ENCODE assay signal across 23 mouse cellular contexts in the genomic region with DNA sequence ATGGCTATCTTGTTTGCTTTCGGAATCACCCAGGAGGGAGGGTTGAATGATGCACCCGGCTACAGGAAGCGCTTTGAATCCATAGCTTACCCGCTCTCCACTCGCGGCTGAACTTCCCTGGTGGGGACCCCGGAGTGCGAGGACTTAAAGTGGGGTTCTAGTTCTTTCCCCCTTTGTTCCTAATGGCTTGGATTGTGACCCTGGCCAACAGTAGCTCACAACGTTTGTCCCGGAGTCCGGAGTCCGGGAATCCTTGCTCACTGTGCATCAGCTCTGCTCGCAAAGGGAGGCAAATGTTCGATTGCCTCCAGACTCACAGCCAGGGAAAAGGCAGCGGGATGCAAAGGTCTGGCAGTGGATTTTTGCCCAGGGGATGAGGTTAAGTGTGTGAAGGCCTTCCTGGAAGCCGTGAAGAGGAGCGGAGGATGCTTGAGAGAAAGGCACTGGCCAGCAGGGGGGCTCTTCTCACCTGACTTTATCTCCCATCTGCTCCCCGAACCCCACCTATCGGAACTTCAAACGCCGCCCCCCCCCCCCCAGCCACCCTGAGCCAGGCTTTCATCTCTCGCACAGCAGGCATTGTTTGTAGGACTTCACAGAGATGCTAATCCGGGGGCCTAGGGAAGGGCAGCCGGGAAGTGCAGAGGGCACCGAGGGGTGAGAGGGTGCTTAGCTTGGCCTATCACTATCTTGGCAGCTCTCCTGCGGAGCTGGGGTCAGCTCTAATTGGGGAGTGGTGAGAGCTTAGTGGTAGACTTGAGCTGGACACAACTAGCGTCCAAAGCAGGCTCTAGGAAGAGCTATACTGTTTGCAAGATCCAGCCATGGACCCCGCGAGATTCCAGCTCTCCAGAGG. TPM values are rescaled to one million over a fixed set of nuclear protein-coding genes. Genes with fewer than 3 reads are reported as not detected.
DNase-seq lines count a peak whose midpoint lies in the region; ATAC-seq lines count a peak whose summit lies in the region.
"Had no signal": no experiment of that assay in that cellular context is flagged by ENCODE, and none has a peak within 500 bp of the region (broad histone marks: within the 10 kb centered on the region; RNA-seq: fewer than 3 reads in every experiment).

No protein-coding gene starts in this region.

- H3K36me3 ChIP-seq in hindbrain, embryonic 11.5 days (ENCODE audit: control insufficient read depth, insufficient read depth, low read length), result no peaks in the 10 kb centered on the region
- no peaks in the 10 kb centered on the region for H3K36me3 ChIP-seq in midbrain, embryonic 13.5 days
- no peaks in the 10 kb centered on the region for H3K36me3 ChIP-seq in intestine, embryonic 15.5 days
- H3K36me3 ChIP-seq: embryonic facial prominence, embryonic 15.5 days; forebrain, embryonic 15.5 days; G1E; heart, embryonic 10.5 days; limb, embryonic 15.5 days had no signal

- peak; percentile 33 for DNase-seq in retina, postnatal 1 day
- DNase-seq in retina, embryonic 14.5 days (ENCODE audit: low spot score), result no peak
- peak; percentile 57 for DNase-seq in hindbrain, embryonic 11.5 days (ENCODE audit: low spot score)
- DNase-seq in kidney, adult 11 months, result no peak
- DNase-seq in ovary, postnatal 36 days (ENCODE audit: low spot score), result no peak
- no peak for DNase-seq in spleen, adult 18-20 months
- DNase-seq: adrenal gland, postnatal 25 days; B cell, adult 2 months; cerebellum, postnatal 10 days; gastrocnemius, postnatal 10 days; kidney, postnatal 25 days; layer of hippocampus, adult 9-11 months; liver, postnatal 0 days; thymus, adult 2 months had no signal

- H3K27me3 ChIP-seq in hindbrain, embryonic 11.5 days (ENCODE audit: control insufficient read depth, insufficient read depth, low read length), result peaks cover 60% of the 10 kb centered on the region
- peaks cover 99% of the 10 kb centered on the region for H3K27me3 ChIP-seq in midbrain, embryonic 13.5 days
- peaks cover 85% of the 10 kb centered on the region for H3K27me3 ChIP-seq in intestine, embryonic 15.5 days (replicated peaks)

- H3K9ac ChIP-seq in hindbrain, embryonic 11.5 days (ENCODE audit: low read depth, low read length), result no peak overlapping the region
- H3K9ac ChIP-seq in midbrain, embryonic 13.5 days (replicated peaks), result no peak overlapping the region
- no peak overlapping the region for H3K9ac ChIP-seq in intestine, embryonic 15.5 days
- H3K9ac ChIP-seq: embryonic facial prominence, embryonic 15.5 days; forebrain, embryonic 15.5 days; limb, embryonic 15.5 days; liver, postnatal 0 days had no signal

- H3K4me2 ChIP-seq in hindbrain, embryonic 11.5 days (replicated peaks; ENCODE audit: low read depth, low read length), result no peak overlapping the region
- H3K4me2 ChIP-seq in midbrain, embryonic 13.5 days (replicated peaks), result peak overlapping the region; percentile 27
- no peak overlapping the region for H3K4me2 ChIP-seq in intestine, embryonic 15.5 days (replicated peaks)
- H3K4me2 ChIP-seq: embryonic facial prominence, embryonic 15.5 days; forebrain, embryonic 15.5 days; limb, embryonic 15.5 days had no signal

- H3K27ac ChIP-seq in hindbrain, embryonic 11.5 days (ENCODE audit: low read depth, low read length), result no peak overlapping the region; the same call in 1 of the 2 replicates
- H3K27ac ChIP-seq in midbrain, embryonic 13.5 days, result no peak overlapping the region
- no peak overlapping the region for H3K27ac ChIP-seq in intestine, embryonic 15.5 days
- H3K27ac ChIP-seq: embryonic facial prominence, embryonic 15.5 days; forebrain, embryonic 15.5 days; heart, embryonic 10.5 days; limb, embryonic 15.5 days had no signal

- WGBS in hindbrain, embryonic 11.5 days, result 1% methylated on average over 28 of the region's 29 CpGs
- WGBS in midbrain, embryonic 13.5 days, result 1% methylated on average over 29 of the region's 29 CpGs
- WGBS in intestine, embryonic 15.5 days, result 4% methylated on average over 29 of the region's 29 CpGs

- peaks cover 16% of the 10 kb centered on the region for H3K4me1 ChIP-seq in hindbrain, embryonic 11.5 days (replicated peaks; ENCODE audit: control insufficient read depth, insufficient read depth, low read length)
- H3K4me1 ChIP-seq in midbrain, embryonic 13.5 days (replicated peaks), result peaks cover 49% of the 10 kb centered on the region
- H3K4me1 ChIP-seq in intestine, embryonic 15.5 days (replicated peaks), result peaks cover 21% of the 10 kb centered on the region

- no peak for ATAC-seq in hindbrain, embryonic 11.5 days (ENCODE audit: low FRiP score)
- no peak for ATAC-seq in midbrain, embryonic 13.5 days
- no peak for ATAC-seq in intestine, embryonic 15.5 days
- ATAC-seq: forebrain, embryonic 15.5 days; intestine, postnatal 0 days; liver, postnatal 0 days had no signal

- no peaks in the 10 kb centered on the region for H3K9me3 ChIP-seq in hindbrain, embryonic 11.5 days (ENCODE audit: control insufficient read depth, low read length)
- H3K9me3 ChIP-seq in midbrain, embryonic 13.5 days, result no peaks in the 10 kb centered on the region; the same call in 1 of the 2 replicates
- H3K9me3 ChIP-seq in intestine, embryonic 15.5 days, result no peaks in the 10 kb centered on the region
- H3K9me3 ChIP-seq: embryonic facial prominence, embryonic 15.5 days; forebrain, embryonic 15.5 days; heart, embryonic 10.5 days; limb, embryonic 15.5 days had no signal

- 0 out of 2 replicates have a peak overlapping the region, but pooled peaks have one; percentile 4 for H3K4me3 ChIP-seq in hindbrain, embryonic 11.5 days (ENCODE audit: low read depth, low read length)
- H3K4me3 ChIP-seq in midbrain, embryonic 13.5 days (replicated peaks), result no peak overlapping the region
- no peak overlapping the region for H3K4me3 ChIP-seq in intestine, embryonic 15.5 days (replicated peaks)
- H3K4me3 ChIP-seq: embryonic facial prominence, embryonic 15.5 days; forebrain, embryonic 15.5 days; heart, embryonic 10.5 days; limb, embryonic 15.5 days had no signal

RNA-seq across cellular contexts. Expression of a gene that starts 4.7 kb away (rescaled TPM):
- polyA plus RNA-seq in hindbrain, embryonic 11.5 days (2014; fragmentation: Nextera tagmentation; extraction: Ambion mirVana), result 30.0 and 36.2 TPM in 2 replicates
- 33.3 and 72.3 TPM in 2 replicates for polyA plus RNA-seq in midbrain, embryonic 13.5 days (2015; fragmentation: Nextera tagmentation; extraction: Ambion mirVana)
- polyA plus RNA-seq in intestine, embryonic 15.5 days (2015; fragmentation: Nextera tagmentation; extraction: Ambion mirVana), result 0.09 and 0.15 TPM in 2 replicates
- polyA plus RNA-seq: G1E; stomach, embryonic 14.5 days had no signal

Comparison
In these comparisons a context has a peak if more than half of its experiments do, and no peak if none do; other contexts are left out.
1. DNase-seq: peak in retina, postnatal 1 day (single experiment) and hindbrain, embryonic 11.5 days (single experiment); none in retina, embryonic 14.5 days (single experiment), kidney, adult 11 months (single experiment), ovary, postnatal 36 days (single experiment) and spleen, adult 18-20 months (0 of 2).
2. RNA of a gene that starts 4.7 kb away (polyA plus RNA-seq): 33.3 to 72.3 TPM in midbrain, embryonic 13.5 days and 30.0 to 36.2 TPM in hindbrain, embryonic 11.5 days; 0.09 to 0.15 TPM in intestine, embryonic 15.5 days; every median in the first group is over 10 times any median in the second.